Mouse (Mus musculus): ENCODE measurements at regions not wholly inside any gene's neighbourhood (a gene's known extent, or its start where the extent isn't known, plus 50 kb on each side); places are given as distances from the start of the nearest gene placed in this dataset.

GRCm38 (mm10) chr13:75204417-75204816, 114.8 kb downstream of the Pcsk1 start:
- DNase-seq (ENCODE audit: low read depth): peak; percentile 57

GRCm38 (mm10) chr13:75223944-75224343, 134.3 kb downstream of the Pcsk1 start:
- no peak for DNase-seq (ENCODE audit: low read depth)

GRCm38 (mm10) chr13:75225581-75226297, 136.1 kb downstream of the Pcsk1 start:
- no peak for DNase-seq (ENCODE audit: low read depth)

GRCm38 (mm10) chr13:75227616-75228277, 138.1 kb downstream of the Pcsk1 start:
- peak; percentile 83 for DNase-seq (ENCODE audit: low read depth)

- peak; percentile 31 for DNase-seq (ENCODE audit: low read depth)
Measured at GRCm38 (mm10) chr13:75236424-75236823, 146.8 kb downstream of the Pcsk1 start.
